Mouse (Mus musculus) limb, embryonic 12.5 days (tissue): Measurements from ENCODE around the gene Pip5k1c. TPM values are rescaled to one million over a fixed set of nuclear protein-coding genes. Genes with fewer than 3 reads are reported as not detected.

Source experiments
- ATAC-seq: fragments of 200-750 bp; cut with Nextera tagmentation; 2 replicates; pipeline ENCODE4 v1.8.0; 2017; ENCODE audit warnings: low read depth, moderate TSS enrichment; ENCODE audit not compliant: insufficient number of reproducible peaks, insufficient read depth, low FRiP score, low TSS enrichment
- H3K27ac ChIP-seq: fragments of 300-500 bp; sonication (generic); 2 replicates; pipeline ENCODE4 v1.5.1; 2016; ENCODE audit warnings: mild to moderate bottlenecking, moderate library complexity
- H3K27me3 ChIP-seq: fragments of 300-500 bp; sonication (generic); 2 replicates; pipeline ENCODE4 v1.6.1; 2016; ENCODE audit warnings: mild to moderate bottlenecking, moderate library complexity
- H3K36me3 ChIP-seq: fragments of 300-500 bp; sonication (generic); 2 replicates; pipeline ENCODE4 v1.6.1; 2016; ENCODE audit warnings: mild to moderate bottlenecking, moderate library complexity
- H3K4me1 ChIP-seq: fragments of 300-500 bp; sonication (generic); replicated peaks from 2 replicates; pipeline ENCODE4 v1.6.1; 2016
- H3K4me2 ChIP-seq: fragments of 300-500 bp; sonication (generic); 2 replicates; pipeline ENCODE4 v1.6.1; 2016; ENCODE audit warnings: mild to moderate bottlenecking, moderate library complexity
- H3K4me3 ChIP-seq: fragments of 300-500 bp; sonication (generic); replicated peaks from 2 replicates; pipeline ENCODE4 v1.5.1; 2016; ENCODE audit warnings: mild to moderate bottlenecking
- H3K9ac ChIP-seq: fragments of 300-500 bp; sonication (generic); replicated peaks from 2 replicates; pipeline ENCODE4 v1.6.1; 2016; ENCODE audit warnings: mild to moderate bottlenecking, moderate library complexity
- H3K9me3 ChIP-seq: fragments of 300-500 bp; sonication (generic); 2 replicates; pipeline ENCODE4 v1.6.1; 2016; ENCODE audit warnings: mild to moderate bottlenecking, moderate library complexity
- WGBS: fragments of 180-500 bp; shearing (Covaris S2); methylation state at CpG from one replicate; pipeline ENCODE4 v1.1.7; 2016; 5-methylcytosine and 5-hydroxymethylcytosine counted together
- polyA plus RNA-seq: library from polyadenylated mRNA; unstranded; fragments of >200 nt; fragmentation: Nextera tagmentation; extraction: Ambion mirVana; gene quantifications from 2 replicates; pipeline ENCODE4 v1.2.1, GENCODE M21; 2016

Pip5k1c gene
- polyA plus RNA-seq, 1 experiment from 2014 or later = 63.9 TPM

DNA sequence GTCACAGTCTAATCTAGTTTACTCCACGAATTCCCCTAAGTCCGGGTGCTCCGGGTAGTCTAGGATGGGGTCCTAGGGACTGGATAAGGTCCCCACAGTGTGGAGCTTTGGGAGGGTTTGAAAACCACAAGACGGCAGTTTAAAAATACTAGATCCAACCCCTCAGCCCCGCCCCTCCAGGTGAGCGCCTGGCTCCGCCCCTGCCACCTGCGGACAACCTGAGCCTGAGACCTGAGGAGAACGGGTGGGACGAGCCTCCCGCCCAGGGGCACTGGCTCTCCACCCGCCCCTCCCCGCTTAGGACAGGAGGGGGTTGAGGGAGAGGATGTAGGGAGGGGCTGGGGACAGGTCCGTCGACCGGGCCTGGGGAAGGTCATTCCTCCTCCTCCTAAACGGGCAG is 8.0 kb upstream of the Pip5k1c start:
- no peak overlapping the region for H3K9ac ChIP-seq
- peak overlapping the region; percentile 40; the same call in 1 of the 2 replicates for H3K4me3 ChIP-seq
- peaks cover 5% of the 10 kb centered on the region; the same call in 1 of the 2 replicates for H3K4me1 ChIP-seq
- peak overlapping the region; percentile 70 for H3K4me2 ChIP-seq
- WGBS = 8% methylated on average over 17 of the region's 17 CpGs
- no peaks in the 10 kb centered on the region for H3K9me3 ChIP-seq
- no peak for ATAC-seq
- 0 out of 2 replicates have a peak overlapping the region, but pooled peaks have one; percentile 7 for H3K27ac ChIP-seq
- H3K27me3 ChIP-seq = peaks cover 92% of the 10 kb centered on the region
- no peaks in the 10 kb centered on the region for H3K36me3 ChIP-seq

DNA sequence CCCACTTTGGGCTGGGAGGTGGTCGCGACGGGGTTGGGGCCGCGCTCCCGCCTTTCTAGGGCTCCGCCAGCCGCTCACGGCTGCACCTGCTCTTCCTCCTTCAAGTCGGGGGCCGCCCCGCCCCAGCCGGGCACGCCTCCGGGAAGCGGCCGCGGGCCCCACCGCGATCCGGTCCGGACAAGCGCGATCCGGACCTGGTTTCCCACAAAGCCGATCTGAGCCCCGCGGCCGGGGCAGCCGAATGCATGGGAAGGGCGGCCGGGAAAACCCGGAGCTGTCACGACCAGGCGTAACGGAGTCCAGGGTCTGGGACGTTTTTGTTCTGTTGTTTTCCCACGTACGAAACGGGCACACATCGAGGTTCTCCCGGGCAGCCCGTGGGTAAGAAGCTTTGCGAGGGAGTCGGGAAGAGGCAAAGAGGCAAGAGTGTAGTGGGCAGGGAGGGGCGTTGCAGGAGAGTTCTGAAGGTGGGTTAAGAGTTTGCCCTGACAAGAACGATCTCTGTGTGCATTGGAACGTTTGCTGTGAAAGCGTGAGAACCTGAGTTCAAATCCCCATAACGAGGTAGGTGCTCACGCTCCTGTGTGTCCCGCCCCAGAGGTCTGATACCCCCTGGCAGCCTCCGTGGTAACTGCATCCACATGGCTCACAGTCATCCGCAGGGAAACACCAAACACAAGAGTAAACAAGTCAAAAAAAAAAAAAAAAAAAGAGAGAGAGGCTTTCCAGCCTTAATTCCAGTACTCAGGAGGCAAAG is 6.9 kb upstream of the Pip5k1c start:
- no peak overlapping the region for H3K27ac ChIP-seq
- ATAC-seq = peak; percentile 24; the same call in 1 of the 2 replicates
- no peaks in the 10 kb centered on the region for H3K9me3 ChIP-seq
- H3K4me2 ChIP-seq = peak overlapping the region; percentile 70
- H3K4me1 ChIP-seq = peaks cover 5% of the 10 kb centered on the region; the same call in 1 of the 2 replicates
- peaks cover 92% of the 10 kb centered on the region for H3K27me3 ChIP-seq
- peak overlapping the region; percentile 53; the same call in 1 of the 2 replicates for H3K9ac ChIP-seq
- H3K4me3 ChIP-seq = peak overlapping the region; percentile 40
- H3K36me3 ChIP-seq = no peaks in the 10 kb centered on the region
- 2% methylated on average over 54 of the region's 54 CpGs for WGBS

DNA sequence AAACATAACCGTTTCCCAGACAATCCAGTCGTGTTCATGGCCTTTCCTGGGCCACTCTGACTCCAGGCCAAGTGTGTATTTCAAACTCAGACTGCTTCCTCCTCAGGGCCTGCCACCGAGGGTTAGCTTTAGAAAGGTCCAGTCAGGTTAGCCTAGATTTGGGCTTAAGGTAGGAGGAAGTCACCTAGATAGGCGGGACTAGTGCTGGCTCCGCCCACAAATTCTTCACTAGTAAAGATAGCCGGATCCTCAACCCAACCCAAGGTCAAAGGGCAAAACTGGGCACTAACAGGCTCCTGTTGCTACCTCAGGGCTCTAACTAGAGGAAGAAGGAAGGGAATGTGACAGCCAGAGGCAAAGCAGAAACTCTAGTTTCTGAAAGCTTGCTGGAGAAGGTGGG is 6.2 kb upstream of the Pip5k1c start:
- Histone ChIP-seq H3K9me3 (no peaks in the 10 kb centered on the region), H3K4me1 (peaks cover 6% of the 10 kb centered on the region; the same call in 1 of the 2 replicates), H3K4me3 (no peak overlapping the region), H3K36me3 (no peaks in the 10 kb centered on the region), H3K4me2 (no peak overlapping the region), H3K27ac (no peak overlapping the region), H3K9ac (no peak overlapping the region), H3K27me3 (peaks cover 92% of the 10 kb centered on the region)
- no peak for ATAC-seq
- 43% methylated on average over 6 of the region's 6 CpGs for WGBS

DNA sequence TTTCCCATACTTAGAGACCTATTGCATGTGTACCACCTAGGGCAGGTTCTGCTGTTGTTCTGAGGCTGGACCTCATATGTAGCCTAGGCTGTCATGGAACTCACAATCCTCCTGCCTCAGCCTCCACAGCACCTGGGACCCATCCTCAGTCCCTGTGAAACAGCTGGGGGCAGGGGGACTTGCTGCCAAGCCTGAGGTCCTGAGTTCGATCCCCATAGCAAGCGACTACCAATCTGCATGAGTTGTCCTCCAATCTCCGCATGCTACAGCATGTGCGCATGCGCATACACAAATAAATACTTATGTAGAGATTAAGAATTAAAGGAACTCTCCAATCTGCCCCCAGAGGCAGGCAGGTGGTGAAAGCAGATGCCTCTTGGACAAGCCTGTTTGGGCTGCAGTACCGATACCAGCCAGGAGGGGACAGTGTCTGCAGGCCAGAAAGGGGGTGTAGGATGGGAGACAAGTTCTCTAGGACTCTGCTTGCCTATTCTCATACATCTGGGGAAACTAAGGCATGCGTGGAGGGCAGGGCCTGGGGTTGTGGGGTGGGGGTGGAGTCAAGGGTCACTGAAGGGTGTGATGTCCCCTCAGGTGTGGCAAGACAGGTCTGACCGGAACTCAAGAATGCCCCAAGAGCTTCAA is 5.1 kb upstream of the Pip5k1c start:
- H3K9me3 ChIP-seq = no peaks in the 10 kb centered on the region
- no peaks in the 10 kb centered on the region for H3K36me3 ChIP-seq
- peaks cover 92% of the 10 kb centered on the region for H3K27me3 ChIP-seq
- H3K9ac ChIP-seq = no peak overlapping the region
- no peak overlapping the region for H3K4me3 ChIP-seq
- WGBS = 56% methylated on average over 8 of the region's 8 CpGs
- H3K4me2 ChIP-seq = no peak overlapping the region
- H3K27ac ChIP-seq = no peak overlapping the region
- H3K4me1 ChIP-seq = peaks cover 6% of the 10 kb centered on the region; the same call in 1 of the 2 replicates
- ATAC-seq = no peak

DNA sequence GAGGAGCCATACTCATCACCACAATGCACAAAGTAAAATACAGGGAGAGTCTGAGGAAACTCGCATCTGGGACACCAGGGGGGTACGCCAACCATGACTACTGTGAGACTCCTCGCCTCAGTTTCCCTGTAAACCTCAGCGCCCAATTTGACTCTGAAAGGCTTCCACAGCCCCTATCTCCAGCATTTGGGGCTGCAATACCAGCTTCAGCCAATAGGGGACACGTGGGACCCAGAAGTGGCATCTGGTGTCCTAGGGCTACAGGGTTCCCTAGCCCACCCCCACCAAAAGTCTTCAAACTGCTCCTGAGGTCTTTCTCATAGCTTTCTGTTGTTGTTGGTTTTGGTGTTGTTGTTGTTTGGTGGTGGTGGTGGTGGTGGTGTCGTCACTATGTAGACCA is 4.2 kb upstream of the Pip5k1c start:
- H3K27ac ChIP-seq = no peak overlapping the region
- H3K36me3 ChIP-seq = no peaks in the 10 kb centered on the region
- H3K9me3 ChIP-seq = no peaks in the 10 kb centered on the region
- no peak overlapping the region for H3K4me3 ChIP-seq
- WGBS = 28% methylated on average over 6 of the region's 6 CpGs
- H3K4me2 ChIP-seq = no peak overlapping the region
- ATAC-seq = no peak
- H3K9ac ChIP-seq = no peak overlapping the region
- H3K4me1 ChIP-seq = peaks cover 10% of the 10 kb centered on the region
- H3K27me3 ChIP-seq = peaks cover 82% of the 10 kb centered on the region

GRCm38 (mm10) chr10:81289278-81289677 is 3.5 kb upstream of the Pip5k1c start:
- Histone ChIP-seq H3K27me3 (peaks cover 75% of the 10 kb centered on the region), H3K4me3 (no peak overlapping the region), H3K36me3 (no peaks in the 10 kb centered on the region), H3K27ac (no peak overlapping the region), H3K4me1 (peaks cover 17% of the 10 kb centered on the region), H3K9me3 (no peaks in the 10 kb centered on the region), H3K4me2 (no peak overlapping the region), H3K9ac (no peak overlapping the region)
- 2% methylated on average over 7 of the region's 7 CpGs for WGBS
- ATAC-seq = no peak

DNA sequence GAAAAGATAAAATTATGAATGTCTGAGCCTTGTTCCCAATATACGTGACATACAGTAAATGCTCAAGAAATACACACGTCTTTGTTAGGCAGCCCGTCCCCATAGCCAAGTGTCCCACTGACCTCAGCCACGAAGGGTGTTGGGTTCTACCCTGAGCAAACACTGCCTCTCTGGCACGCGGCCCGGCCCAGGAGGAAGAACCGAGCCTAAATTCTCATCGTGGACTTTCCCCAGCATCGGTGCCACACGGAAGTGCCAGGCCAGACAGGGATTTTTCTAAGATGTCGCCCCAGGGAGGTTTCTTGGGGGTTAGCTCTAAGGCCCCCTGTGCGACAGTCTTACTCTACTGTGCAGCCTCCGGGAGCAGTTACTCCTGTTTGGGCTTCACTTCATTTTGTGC is 3.0 kb upstream of the Pip5k1c start:
- Histone ChIP-seq H3K36me3 (peaks cover under 1% of the 10 kb centered on the region; the same call in 1 of the 2 replicates), H3K4me1 (peaks cover 21% of the 10 kb centered on the region)

DNA sequence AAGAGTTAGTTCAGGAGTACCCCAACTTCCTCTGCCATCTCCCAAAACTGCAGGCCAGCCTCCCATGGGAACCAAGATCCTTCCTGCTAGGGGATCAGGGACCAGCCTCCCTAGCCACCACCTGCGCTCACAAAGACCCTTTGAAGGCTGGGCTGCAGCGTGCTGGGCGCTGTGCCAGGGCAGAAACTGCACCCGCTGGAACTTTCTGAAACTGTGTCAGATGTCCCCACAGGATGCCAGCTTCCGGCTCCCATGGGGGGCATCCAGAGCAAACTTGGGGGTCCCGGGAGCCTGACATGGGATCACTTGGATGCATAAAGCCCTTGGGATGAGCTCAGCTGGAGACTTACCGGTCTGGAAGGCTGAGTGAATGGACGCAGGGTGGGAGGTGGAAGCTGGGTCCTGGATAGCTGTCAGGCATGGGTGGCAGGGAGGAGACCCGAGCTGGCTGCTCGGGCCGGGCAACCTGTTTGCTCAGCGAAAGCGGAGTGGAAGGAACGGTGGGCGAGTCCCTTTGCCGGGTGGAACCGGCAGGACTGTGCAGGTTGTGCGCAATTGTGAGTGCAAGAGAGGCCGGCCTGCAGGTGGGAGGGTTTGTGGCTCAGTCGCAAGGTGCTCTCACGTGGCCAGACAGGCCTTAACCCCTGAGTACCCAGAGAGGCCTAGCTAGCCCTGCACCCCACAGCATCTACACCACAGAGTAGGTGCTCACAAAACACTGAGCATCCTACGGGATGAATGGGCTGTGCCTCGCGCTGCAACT is 1.9 kb upstream of the Pip5k1c start:
- 16% methylated on average over 24 of the region's 24 CpGs for WGBS
- Histone ChIP-seq H3K9me3 (no peaks in the 10 kb centered on the region), H3K4me3 (peak overlapping the region; percentile 16; the same call in 1 of the 2 replicates), H3K4me2 (0 out of 2 replicates have a peak overlapping the region, but pooled peaks have one; percentile 17), H3K27ac (no peak overlapping the region), H3K36me3 (peaks cover 10% of the 10 kb centered on the region; the same call in 1 of the 2 replicates), H3K4me1 (peaks cover 25% of the 10 kb centered on the region), H3K27me3 (peaks cover 61% of the 10 kb centered on the region), H3K9ac (0 out of 2 replicates have a peak overlapping the region, but pooled peaks have one; percentile 31)
- ATAC-seq = no peak

More for the DNA sequence above, 3.0 kb upstream of the Pip5k1c start:
- no peak overlapping the region for H3K4me2 ChIP-seq
- peaks cover 70% of the 10 kb centered on the region for H3K27me3 ChIP-seq
- no peak for ATAC-seq
- H3K9me3 ChIP-seq = no peaks in the 10 kb centered on the region
- 63% methylated on average over 14 of the region's 14 CpGs for WGBS
- no peak overlapping the region for H3K27ac ChIP-seq
- no peak overlapping the region for H3K9ac ChIP-seq
- no peak overlapping the region for H3K4me3 ChIP-seq

- Histone ChIP-seq H3K9me3 (no peaks in the 10 kb centered on the region), H3K27ac (no peak within 1 kb of the TSS), H3K36me3 (peaks cover 10% of the 10 kb centered on the region; the same call in 1 of the 2 replicates), H3K9ac (0 out of 2 replicates have a peak within 1 kb of the TSS, but pooled peaks have one; percentile 31), H3K27me3 (peaks cover 54% of the 10 kb centered on the region), H3K4me2 (peak within 1 kb of the TSS; percentile 98; the same call in 1 of the 2 replicates), H3K4me3 (peak within 1 kb of the TSS; percentile 78), H3K4me1 (peaks cover 25% of the 10 kb centered on the region)
- 70% methylated on average over 9 of the region's 9 CpGs for whole genome bisulfite sequencing
- no peak for ATAC-seq
These were observed 1.2 kb upstream of the Pip5k1c start, which contains the start of gene Tjp3 for GRCm38 (mm10) chr10:81291511-81292104. TSS of gene Tjp3 (minus strand) at chr10:81291581.

DNA sequence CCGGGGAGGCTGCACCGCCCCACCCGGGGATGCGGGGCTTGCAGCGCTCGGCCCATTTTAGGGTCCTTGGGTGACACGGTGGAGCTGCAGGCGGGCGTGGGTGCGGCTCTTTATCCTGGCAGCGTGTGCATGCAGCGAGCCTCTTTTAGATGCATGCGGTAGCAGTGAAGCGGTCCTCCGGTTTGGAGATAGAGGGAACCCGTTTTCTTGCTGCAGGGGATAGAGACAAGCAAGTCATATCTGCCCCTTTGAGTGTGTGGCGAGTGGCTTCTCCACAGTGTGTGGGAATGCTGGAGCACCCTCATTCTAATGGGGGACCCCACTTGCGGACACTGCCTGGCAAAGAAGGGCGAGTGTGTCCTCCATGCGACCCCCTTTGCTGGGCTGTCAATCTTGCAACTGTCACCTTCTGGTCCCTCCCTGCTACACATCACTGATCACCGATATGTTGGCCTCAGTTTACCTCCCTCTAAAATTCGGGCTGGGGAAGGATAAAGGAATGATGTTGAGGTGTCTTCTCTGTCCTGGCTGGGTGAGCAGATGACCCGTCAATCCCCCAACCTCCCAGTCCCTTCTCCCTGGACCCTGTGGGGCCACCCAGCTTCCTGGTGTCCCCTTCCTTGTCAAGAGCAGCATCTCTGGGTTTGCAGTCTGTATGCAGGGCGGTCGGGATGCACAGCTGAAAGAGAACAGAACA is 719 bp downstream of the Pip5k1c start:
- Histone ChIP-seq H3K4me1 (peaks cover 31% of the 10 kb centered on the region), H3K9me3 (no peaks in the 10 kb centered on the region), H3K27ac (peak overlapping the region; percentile 86; the same call in 1 of the 2 replicates), H3K4me3 (peak overlapping the region; percentile 78), H3K4me2 (peak overlapping the region; percentile 98), H3K9ac (peak overlapping the region; percentile 83), H3K27me3 (peaks cover 36% of the 10 kb centered on the region), H3K36me3 (peaks cover 16% of the 10 kb centered on the region)
- ATAC-seq = no peak
- WGBS = 3% methylated on average over 25 of the region's 25 CpGs
